Mouse (Mus musculus): ENCODE measurements around the gene 2810004N23Rik.

- TF ChIP-seq POLR2A (IDR thresholded peaks at IDR 0.05; ENCODE audit: insufficient read depth, low read depth, low read length) (no peak), CTCF (IDR thresholded peaks at IDR 0.05; ENCODE audit: insufficient read depth, low read depth, low read length) (no peak)
Measured at GRCm38 (mm10) chr8:124871474-124871873, 8.6 kb upstream of the 2810004N23Rik start.
